Mouse (Mus musculus): ENCODE results near the gene Ccdc175.
A peak's percentile ranks its signal among the peaks of the same experiment; 100 is the strongest.

Gene Ccdc175

GRCm38 (mm10) chr12:72184929-72185328, at the start of gene Ccdc175:
Gene Ccdc175, minus strand, starts transcription at chr12:72185029.
- no peak for DNase-seq (ENCODE audit: extremely low read depth, insufficient read length, low spot score)

DNA sequence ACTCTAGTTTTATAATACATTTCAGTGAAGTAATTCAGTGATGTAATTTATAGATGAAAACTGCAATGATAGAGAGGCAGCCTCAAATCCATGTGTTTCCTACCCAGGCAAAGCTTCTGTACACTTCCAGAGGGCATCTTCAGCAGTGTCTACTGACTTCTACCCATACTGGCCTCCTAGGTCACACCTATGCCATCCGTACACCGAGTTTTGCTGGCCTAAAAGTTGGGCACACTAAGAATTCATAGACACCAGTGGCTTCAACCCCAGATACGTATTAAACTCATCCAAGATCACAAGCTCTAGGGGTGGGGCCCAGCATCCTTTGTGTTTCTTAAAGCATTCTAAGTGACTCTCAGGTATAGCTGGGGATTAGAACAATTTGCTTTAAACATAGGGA, 49.3 kb upstream of the Ccdc175 start:
- DNase-seq (ENCODE audit: extremely low read depth, insufficient read length, low spot score): no peak

DNA sequence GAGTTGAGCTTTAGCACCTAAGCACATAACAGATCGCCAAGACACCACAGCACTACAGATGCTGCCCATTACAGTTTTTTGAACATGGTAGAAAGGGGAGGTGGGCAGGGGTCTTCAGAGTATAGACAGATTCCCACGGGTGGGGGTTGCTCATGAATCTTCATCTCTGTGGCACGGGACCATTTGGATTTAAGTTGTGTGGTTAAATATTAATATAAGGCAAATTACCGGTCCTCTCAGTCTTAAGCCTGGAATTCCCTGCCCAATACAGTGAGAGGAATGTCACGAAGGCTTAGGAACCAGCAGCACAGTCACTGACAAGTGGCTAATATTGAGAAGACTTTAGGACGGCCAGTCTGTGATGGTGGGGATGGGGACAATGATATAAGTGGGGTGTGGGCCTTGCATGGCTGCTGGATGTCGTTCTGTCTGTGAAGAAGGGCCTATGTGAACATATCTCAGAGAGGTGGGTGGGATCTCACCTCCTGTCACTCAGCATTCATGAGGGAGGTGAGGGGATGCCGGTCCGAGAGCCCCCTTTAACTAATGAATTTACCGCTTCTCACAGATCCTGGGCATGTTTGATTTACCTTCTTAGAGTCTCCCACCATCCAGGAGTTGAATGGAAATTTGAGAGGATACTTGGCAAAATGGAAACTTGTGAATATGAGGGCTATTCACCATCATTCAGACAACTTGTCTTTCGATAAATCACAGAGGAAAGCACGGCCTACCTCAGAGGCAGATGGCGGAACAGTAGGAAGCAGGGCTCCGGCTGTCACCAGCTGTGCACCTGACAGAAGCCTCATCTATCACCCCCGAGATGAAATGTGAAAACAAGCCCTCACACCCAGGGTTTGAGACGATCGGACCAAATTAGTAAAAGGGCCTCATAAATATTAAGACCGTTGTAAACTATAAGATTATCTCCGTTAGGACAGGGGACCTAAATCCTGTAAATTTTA, 48.3 kb upstream of the Ccdc175 start:
- no peak for DNase-seq (ENCODE audit: extremely low read depth, insufficient read length, low spot score)

GRCm38 (mm10) chr12:72232176-72232575, 47.3 kb upstream of the Ccdc175 start:
- no peak for DNase-seq (ENCODE audit: extremely low read depth, insufficient read length, low spot score)

GRCm38 (mm10) chr12:72229451-72230196, 44.8 kb upstream of the Ccdc175 start:
- DNase-seq (ENCODE audit: extremely low read depth, insufficient read length, low spot score): no peak

GRCm38 (mm10) chr12:72227731-72228130, 42.9 kb upstream of the Ccdc175 start:
- no peak for DNase-seq (ENCODE audit: extremely low read depth, insufficient read length, low spot score)

- DNase-seq (ENCODE audit: extremely low read depth, insufficient read length, low spot score): no peak
Observed at GRCm38 (mm10) chr12:72225371-72225770, 40.5 kb upstream of the Ccdc175 start.

DNA sequence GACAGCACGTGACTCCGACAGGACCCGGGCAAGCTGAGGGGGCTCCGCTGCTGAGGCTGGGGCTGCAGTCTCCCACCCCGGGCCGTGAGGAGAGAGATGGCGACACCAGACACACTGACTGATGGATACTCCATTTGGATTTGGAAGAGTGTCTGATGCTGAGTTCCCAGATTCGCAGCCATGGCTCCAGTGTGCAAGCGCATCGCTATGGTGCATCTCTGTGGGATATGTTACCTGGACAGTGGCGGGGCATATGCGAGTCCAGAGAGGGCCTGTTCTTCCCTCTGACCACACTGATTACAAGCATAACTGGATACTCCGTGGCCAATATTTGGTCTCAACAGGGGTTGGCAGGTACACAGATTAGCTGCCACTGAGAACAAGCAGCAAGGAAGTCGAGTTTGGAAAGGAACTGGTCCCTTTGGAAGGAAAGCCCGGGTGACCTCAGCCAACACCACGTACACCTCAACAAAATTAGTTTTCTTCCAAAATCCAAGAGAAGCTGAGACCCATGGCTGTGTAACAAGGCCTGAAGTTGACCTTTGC, 38.8 kb upstream of the Ccdc175 start:
- DNase-seq (ENCODE audit: extremely low read depth, insufficient read length, low spot score): no peak

DNA sequence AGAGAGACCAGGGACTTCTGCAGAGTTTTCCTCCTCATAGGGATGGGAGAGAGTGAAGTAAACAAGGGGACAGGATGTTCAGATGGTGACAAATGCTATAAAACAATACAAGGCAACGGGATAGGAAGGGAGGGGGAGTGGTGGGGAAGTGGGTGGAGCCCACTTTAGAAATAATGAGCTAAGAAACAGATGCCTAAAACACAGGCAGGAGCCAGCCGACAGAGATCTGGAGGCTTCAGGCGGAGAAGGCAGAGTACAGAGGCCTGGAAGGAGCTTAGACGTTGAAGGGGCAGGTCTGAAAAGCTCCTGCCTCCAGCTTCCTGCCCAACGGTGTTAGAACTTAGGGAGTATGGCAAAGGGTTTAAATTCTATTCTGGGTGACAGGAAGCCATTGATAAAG, 28.7 kb upstream of the Ccdc175 start:
- no peak for DNase-seq (ENCODE audit: extremely low read depth, insufficient read length, low spot score)

DNA sequence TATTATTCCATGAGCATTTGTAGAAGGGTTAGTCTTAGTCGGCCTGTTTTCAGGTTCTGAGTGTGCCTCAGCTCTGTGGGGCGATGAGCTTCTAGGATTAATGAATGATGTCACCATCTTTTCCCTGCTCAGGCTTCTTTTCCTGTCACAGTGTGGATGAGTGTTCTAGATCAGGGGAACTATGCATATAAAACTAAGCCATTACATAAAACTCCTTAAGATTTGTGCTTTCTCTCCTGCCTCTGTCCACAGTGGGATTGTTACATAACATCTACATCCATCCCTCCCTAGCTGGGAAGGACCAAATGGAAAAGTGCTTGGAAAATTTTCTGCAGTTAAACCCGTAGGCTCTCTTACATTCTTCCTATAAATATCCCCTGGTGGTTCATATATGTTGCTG, 16.0 kb upstream of the Ccdc175 start:
- no peak for DNase-seq (ENCODE audit: extremely low read depth, insufficient read length, low spot score)

GRCm38 (mm10) chr12:72197925-72198486, 13.2 kb upstream of the Ccdc175 start:
- no peak for DNase-seq (ENCODE audit: extremely low read depth, insufficient read length, low spot score)

- no peak for DNase-seq (ENCODE audit: extremely low read depth, insufficient read length, low spot score)
Observed at GRCm38 (mm10) chr12:72197434-72197833, 12.6 kb upstream of the Ccdc175 start.

DNA sequence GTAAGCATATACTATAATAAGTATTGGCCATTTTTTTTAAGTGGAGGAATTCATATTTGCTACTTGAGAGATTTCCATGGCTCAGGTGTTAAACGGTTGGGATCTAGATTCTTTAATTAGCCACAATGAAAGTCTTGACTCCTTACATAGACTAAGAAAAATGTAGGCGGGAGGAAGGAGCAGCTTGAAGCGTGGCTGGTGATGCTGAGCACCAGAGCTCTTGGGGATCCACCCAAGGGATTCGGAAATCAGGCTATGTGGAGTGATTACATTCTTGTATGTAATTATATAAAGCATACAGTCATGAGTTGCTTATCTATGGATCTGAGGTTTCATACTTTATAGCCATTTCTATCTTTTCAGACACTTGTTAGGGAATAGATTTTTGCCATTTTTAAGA, 5.3 kb downstream of the Ccdc175 start:
- no peak for DNase-seq (ENCODE audit: extremely low read depth, insufficient read length, low spot score)

GRCm38 (mm10) chr12:72178322-72178721, 6.5 kb downstream of the Ccdc175 start:
- no peak for DNase-seq (ENCODE audit: extremely low read depth, insufficient read length, low spot score)

- DNase-seq (ENCODE audit: extremely low read depth, insufficient read length, low spot score): peak; percentile 12
Observed at GRCm38 (mm10) chr12:72158421-72158820, 26.4 kb downstream of the Ccdc175 start.

DNA sequence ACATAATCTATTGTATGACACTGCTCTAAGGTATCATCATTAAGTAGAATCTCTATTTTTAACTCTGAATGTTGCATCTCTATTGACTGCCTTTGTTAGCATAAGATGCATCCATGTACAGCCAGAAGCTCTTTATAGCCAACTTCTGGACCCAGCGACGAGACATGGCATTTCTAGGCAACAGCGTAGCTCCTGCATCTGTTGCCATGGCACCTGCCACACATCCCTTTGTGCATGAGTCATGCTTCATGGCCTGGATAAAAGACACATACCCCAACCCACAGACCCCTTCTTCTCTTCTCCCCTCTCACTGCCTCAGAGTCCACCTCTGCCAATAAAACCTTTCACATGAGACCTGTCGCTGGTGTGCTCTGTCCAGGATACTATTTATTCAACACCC, 34.0 kb downstream of the Ccdc175 start:
- no peak for DNase-seq (ENCODE audit: extremely low read depth, insufficient read length, low spot score)

- DNase-seq (ENCODE audit: extremely low read depth, insufficient read length, low spot score): no peak
Observed at GRCm38 (mm10) chr12:72129203-72129602, 55.6 kb downstream of the Ccdc175 start.

DNA sequence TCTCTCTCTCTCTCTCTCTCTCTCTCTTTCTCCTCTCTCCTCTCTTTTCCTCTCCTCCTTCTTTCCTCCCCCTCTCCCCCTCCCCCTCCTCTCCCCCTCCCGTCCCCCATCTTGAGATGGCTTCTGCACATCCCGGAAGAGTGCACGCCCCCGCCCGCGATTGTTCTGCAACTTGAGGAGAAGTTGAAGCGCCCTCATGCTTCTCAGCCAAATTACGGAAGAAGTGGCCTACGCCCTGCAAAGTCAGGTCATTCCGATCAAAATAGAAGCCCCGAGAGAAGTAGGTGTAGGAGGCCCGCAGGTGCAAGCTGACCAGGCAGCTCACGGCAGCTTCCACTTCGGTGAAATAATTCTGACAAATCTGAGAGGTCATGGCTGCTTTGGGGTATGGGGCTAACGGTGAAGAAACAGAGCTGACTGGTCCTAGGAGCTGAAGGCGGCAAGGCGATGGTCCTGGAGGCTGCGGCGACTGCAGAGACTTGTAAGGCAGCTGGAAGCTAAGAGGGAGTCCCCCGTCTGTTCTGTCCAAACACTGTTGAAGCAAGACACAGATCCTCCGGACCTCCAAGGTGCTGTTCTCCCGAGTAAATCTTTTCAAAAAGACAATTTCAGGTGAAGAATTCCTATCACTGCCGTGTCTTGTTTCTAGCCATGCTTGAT, 69.0 kb downstream of the Ccdc175 start:
- DNase-seq (ENCODE audit: extremely low read depth, insufficient read length, low spot score): no peak

DNA sequence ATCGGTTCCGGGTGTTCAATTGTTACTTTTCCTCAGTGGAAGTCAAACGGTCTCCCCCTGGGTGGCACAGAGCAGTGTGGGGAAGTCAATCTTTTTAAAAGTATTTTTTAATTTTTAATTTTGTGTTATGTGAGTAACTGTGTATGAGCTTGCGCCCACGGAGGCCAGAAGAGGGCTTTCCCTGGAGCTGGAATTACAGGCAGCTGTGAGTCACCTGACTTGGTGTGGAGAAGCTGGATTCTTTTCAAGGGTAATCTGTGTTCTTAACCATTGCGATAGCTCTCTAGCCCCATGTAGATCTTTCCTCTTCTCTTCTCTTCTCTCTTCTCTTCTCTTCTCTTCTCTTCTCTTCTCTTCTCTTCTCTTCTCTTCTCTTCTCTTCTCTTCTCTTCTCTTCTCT, 69.7 kb downstream of the Ccdc175 start:
- no peak for DNase-seq (ENCODE audit: extremely low read depth, insufficient read length, low spot score)

- peak; percentile 53 for DNase-seq (ENCODE audit: extremely low read depth, insufficient read length, low spot score)
Observed at GRCm38 (mm10) chr12:72104525-72105281, 80.1 kb downstream of the Ccdc175 start.
